Mouse (Mus musculus) frontal cortex, adult (tissue): Measurements from ENCODE around the gene Arglu1.

Experiments
- ATAC-seq: cut with Nextera tagmentation; 2 replicates; pipeline ENCODE4 v1.9.2; 2017; ENCODE audit warnings: mild to moderate bottlenecking, moderate library complexity, mixed read lengths; ENCODE audit not compliant: low TSS enrichment

Gene Arglu1

DNA sequence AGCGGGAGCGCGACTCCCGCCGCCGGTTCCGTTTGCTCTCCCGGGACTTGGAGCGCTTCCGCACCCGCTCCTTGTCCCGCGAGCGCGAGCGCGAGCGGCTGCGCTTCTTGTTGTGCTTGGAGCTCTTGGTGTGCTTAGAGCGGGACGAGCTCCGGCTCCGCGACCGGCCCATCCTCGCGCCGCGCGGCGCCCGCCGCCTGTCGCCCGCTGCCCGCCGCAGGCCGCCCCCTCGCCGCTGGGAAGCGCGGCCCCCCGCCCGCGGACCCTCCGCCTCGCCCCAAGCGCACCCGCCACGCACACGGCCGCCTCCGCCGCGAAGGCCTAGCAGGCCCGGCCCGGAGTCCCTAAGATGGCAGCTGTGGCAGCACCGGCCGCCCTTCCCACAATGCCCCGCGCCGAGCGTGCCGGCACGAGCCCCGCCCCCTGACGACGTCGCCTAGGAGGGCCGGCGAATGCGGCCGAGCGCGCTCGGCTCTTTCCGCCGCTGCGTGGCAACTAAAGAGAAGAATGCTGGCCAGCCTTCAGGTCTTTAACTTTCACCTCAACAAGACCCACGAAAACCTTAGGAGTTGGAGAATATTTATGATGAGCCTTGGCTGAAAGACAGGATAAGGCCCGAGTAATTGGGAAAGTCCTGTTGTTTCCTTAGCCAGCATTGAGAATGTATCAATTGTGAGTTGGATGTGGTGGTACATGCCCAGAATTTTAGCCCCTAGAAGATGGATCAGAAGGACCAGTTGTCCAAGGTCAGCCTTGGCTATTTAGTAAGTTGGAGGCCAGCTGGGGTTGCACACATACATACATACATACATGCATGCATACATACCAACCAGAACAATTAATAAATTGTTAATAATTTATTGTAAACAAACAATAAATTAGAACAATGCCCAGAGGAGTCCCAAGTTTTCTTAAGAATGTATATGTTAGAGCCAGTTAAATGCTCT lies at the start of gene Arglu1:
Arglu1 (minus strand) TSS at position 376 of the 947 bp plus-strand sequence.
- ATAC-seq, result peak; percentile 94

DNA sequence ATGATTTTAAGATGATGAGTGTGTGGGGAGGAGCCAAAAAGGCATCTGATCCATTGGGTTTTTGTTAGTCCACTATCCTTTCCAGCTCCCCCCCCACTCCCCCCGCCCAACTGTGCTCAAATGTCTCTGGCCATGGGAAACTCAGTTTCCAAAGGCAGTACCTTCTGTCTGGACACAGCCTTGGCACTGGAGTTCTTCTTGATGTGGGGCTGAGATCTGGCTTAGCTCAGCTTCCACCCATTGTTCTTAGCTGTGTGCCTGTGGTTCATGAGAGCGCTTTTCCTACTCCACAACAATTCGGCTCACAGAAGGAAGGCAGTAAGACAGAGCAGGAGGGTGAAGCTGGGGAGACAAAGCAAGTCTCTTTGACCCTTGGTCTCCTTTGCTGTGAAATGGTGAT lies 47.0 kb upstream of the Arglu1 start:
- ATAC-seq, result no peak

DNA sequence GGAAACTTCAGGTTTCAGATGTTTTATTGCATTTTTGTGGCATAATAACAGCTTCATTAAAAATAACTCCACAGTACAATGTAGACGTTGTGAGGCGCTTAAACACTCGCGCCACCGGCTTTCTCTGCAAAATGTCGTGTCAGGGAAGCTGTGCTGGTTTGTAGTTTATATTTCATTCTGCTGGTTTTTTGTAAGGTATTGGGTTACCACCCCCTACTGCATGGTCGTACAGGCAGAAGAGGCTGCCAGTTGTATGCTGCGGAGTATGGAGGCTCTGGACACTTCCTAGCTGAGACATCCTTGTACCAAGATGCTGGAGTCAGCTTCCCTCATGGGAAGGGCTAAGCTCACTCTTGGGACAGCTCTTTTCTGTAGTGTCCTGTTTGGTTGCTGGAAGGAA lies 46.5 kb upstream of the Arglu1 start:
- no peak for ATAC-seq

DNA sequence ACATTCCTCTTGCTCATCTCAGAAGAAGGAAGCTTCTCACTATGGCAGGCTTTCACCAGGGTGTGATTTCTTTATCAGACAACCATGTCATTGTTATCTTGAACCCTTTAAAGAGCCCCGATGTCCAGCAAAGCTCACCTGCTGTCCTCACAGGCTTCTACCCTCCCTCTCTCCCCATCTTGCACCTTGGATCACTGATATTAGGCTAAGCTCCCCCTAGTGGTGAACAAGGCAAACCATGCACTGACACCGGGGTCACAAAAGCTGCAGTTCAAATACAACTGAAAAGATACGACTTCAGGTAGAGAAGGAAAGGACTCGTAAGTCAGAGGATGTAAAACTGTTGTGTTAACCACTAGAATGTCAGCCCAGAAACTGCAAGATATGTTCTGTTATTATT lies 43.5 kb upstream of the Arglu1 start:
- no peak for ATAC-seq

DNA sequence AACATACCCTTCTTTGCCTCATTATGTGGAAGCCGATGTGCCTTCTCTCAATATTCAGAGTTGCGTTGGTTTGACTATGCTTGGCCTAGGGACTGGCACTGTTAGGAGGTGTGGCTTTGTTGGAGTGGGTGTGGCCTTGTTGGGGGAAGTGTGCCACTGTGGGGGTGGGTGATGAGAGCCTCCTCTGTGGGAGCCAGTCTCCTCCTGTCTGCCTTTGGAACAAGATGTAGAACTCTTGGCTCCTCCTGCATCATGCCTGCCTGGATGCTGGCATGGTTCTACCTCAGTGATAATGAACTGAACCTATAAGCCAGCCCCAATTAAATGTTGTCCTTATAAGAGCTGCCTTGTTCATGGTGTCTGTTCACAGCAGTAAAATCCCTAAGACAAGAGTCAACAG lies 38.3 kb upstream of the Arglu1 start:
- no peak for ATAC-seq

DNA sequence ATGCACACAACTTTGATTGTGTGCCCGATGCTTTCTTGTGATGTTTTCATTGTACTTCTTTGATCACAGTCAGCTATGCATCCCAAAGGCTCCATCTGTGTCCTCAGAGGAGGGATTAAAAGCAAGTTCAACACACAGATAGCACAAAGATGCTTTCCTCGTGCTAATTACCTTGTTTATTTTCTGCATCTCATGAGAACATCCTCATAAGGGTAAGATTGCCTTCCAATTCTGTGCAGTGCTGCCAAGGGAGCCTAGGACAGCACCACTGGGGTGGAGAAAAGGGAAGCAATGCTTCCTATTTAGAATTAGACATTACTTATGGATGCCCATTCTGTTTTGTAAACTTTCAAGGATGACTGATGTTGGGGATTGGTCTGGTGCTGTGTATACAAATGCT lies 36.2 kb upstream of the Arglu1 start:
- ATAC-seq, result no peak

DNA sequence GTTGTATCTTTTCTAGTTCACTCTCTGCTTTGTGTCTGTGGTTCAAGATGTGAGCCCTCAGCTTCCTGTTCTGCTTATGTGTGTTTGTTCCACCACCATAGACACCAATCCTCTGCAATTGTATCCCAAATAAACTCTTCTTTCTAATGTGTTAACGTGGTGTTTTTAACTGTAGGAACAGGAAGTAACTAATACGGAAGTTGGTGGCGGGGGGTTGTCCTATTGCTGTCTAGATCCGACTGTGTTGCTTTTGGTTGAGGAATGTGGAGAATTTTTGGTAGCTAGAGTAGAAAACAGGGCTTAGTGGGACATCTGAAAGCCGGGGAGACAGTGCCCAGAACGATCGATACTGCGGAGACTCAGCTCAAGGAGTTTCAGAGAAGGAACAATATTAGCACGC lies 14.5 kb upstream of the Arglu1 start:
- ATAC-seq, result no peak

DNA sequence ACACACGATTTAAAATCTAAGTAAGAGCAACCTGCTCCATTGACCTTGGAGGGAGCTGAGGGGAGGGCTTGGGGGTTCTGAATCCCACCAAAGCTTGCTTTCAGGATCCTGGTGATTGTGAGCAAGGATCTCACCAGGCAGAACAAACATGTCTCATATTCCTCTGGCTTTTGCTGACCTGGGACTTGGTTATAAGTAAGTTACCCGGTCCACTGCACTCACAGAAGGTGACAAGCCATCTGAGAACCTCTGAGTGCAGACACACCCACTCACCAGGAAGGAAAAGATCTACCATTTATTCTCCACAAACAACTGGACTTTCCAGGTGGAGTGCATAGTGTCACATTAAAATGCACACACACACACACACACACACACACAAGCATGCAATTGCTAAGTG lies 13.3 kb upstream of the Arglu1 start:
- ATAC-seq, result no peak

DNA sequence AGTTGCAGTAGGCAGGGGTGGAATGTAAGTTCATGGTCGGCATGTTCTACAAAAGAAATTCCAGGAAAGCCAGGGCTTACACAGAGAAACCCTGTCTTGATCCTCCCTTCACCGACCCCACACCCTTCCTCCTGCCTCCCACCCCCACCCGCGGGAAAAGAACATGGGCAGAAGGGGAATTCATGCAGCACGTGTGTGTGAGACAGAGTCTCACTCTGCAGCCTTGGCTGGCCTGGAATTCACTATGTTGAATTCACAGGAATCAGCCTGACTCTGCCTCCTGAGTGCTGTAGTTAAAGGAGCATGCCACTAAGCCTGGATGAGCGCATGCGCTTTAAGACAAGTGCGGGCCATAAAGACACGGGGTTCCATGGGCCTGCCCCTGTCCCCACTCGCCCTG lies 10.5 kb upstream of the Arglu1 start:
- ATAC-seq, result no peak

DNA sequence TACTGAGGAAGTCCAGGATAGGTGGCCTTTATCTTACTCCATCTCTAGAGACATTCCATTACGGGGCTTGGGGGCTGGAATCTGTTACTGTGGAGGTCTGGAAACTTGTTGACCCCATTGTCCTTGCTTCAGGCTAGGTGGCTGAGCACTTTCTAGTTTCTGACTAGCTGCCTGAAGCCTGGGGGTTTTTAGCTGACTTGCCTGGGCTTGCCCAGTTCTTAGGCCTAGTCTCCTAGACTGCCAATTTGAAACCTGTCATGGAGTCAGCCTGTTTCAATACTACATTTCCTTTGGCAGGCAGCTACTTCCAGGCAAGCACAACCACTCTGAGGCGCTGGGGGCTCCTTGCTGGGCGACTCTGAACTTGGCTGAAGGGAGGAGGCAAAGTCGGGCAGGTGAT lies 9.9 kb upstream of the Arglu1 start:
- no peak for ATAC-seq

DNA sequence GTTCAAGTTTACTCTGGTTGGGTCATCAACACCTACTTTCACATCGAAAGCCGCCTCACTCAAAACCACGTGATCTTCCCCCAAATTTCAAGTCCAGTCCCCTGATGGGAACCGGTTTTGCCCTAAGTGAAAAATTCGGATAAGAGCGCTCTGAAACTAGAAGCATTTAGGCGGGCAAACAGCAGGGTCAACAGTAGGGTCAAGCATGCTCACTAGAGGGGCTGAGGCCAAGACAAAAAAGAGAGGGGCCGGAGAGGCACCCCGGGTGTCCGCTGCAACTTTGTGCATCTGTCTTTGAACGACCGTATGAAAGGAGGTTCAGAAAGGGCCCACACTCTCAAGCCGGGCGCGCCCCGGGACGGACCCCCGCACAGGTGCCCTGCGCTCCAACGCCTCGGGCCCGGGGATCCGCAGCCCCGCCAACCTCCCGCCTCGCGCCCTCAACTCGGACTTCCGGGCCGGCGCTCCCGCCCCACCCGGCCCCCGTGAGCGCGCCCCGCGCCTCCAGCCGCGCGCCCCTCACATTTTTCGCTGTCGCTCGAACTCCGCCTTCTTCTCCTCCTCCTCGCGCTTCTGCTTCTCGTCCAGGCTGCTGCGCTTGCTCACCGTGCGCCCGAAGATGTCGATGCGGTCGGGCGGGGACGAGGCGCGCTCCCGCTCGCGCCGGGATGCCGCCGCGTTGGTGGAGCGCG lies 721 bp downstream of the Arglu1 start:
- peak; percentile 87 for ATAC-seq

DNA sequence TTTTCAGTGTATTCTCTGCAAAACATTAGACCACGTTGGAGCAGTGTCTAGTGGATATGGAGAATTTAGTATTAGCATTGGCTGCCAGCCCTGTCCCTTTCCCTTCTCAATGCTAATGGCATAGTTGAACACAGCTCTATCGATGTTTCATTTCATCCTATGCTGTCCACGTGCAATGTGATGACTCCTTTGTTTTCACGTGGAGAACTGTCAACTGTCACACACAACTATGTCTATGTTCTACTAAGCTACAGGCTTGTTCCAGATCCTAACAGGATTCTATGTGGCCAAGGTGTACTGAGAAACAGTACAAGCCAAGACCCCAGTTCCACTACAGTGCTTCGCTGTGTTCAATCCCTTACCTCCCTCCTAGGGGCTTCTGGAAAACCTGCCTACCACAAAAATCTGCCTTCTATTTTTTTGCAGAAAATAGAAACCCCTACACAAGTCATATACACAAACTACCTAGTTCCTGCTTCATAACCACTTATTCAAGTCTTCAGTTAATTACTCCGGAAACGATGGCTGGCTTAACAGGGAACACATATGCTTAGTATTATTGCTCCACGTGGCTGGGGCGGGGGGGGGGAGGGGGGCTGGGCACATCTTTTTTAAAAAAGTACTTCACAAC lies 1.4 kb downstream of the Arglu1 start:
- no peak for ATAC-seq

DNA sequence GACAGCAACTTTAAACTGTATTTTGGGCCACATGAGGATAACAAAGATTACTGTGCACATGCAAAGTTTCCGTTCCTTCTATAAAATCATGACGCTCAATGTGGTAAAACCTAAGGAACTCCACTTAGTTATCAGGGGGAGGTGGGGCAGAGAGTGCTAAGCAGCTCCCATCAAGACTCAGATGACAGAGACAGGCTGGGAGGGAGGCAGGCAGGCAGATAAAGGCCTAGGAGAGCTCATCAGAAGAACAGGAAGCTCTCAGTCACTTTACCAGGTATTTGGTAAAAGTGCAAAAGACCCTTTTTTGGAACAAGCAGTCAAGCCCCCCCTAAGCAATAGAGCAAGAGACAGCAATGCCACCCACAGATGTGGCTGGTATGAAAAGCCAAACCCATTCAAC lies 4.8 kb downstream of the Arglu1 start:
- no peak for ATAC-seq

DNA sequence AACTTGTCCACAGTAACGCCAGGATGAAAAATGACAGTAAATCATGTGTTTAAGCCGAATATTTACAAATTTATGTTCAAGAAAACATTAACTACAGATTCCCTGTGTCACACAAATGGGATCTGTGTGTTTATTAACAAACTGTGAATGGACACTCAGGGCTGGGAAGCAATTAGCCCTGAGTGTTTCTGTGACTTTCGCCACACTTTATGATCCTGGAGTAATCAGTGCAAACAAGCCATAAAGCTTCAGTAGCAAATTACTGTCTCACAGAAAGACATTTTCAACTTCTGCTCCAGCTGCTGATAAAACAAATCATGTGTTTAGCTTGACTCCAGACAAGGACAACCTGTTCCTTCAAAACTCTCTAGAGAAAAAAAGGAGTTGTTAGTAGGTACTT lies 7.6 kb downstream of the Arglu1 start:
- no peak for ATAC-seq

DNA sequence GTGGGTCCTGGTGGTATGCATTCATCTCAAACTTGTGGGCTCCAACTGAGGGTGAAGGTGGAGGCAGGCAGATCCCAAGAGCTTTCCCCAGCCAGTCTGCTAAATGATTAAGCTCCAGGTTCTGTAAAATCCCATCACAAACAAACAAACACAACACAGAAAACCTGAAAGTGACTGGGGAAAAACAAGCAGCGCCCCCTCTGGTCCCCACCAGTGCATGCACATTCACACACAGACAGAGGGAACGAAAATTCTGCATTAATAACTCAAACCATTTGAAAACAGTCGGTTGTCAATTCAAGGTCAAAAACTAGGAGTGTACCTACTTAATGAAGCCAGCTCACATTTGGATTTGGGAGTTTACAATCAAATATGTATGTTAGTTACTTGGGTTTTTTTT lies 12.1 kb downstream of the Arglu1 start:
- no peak for ATAC-seq

DNA sequence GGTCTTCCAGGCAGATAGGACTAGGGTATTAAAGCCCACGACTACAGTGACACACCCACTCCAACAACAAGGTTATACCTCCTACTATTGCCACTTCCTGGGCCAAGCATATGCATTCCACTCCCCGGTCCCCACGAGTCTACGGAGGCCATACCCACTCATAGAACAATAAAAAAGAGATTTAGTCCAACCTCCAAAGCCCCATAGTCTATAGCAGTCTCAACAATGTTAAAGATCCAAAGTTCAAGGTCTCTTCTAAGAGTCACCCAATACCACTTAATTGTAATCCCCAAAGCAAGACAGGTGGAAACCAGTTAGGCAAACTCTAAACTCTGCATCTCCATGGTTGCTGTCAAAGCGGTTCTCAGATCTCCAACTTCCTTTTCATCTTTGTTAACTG lies 15.5 kb downstream of the Arglu1 start:
- no peak for ATAC-seq

DNA sequence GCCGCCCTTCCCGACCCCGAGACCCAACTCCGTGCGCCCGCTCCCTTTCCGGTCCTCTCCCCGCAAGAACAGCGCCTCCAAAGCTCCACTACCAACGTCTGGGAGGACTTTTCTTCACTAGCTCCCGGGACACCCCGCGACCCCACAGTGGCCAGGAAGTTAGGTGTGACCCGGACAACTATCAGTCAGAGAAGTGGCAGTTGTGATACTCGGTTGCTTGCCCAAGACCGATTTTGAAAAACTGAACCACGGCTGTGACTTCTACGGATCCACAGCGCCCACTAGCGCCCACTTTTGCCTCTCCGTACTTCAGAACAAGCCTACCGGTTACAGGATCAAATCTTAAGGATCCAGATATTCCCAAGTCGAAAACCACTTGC lies 28.6 kb downstream of the Arglu1 start:
- ATAC-seq, result peak; percentile 33

DNA sequence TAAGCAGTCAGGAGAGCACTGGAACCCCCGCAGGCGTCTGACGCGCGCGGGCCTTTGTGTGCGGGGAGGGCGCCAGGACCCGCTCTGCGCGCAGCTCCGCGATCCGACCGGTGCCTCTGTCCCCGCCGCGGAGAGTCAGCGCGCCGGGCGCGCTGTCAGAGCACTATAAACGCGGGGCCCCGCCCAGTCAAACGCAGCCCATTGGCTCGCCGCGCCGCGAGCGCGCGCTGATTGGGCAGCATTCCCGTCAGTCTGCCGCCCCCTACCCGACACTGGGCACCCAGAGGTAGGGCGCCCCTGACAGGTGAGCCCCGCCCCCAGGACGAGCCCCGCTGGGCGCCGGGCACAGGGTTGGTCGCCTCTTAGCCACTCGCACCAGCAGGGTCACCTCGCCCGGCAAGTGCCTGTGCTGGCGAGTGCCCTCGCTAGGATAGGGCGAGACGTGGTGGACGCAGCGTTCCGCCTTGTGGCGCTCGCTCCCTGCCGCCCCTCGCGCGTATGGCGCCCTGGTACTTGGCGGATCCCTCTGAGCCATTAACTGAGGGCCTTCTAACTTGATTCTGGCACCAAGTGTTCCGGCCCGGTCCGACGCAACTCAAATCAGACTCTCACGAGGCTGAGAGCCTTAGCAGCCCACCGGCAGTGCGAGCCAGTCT lies 29.1 kb downstream of the Arglu1 start, which contains the start of gene Efnb2:
Efnb2 (minus strand) TSS at position 140 of the 656 bp plus-strand sequence.
- ATAC-seq, result peak; percentile 72

DNA sequence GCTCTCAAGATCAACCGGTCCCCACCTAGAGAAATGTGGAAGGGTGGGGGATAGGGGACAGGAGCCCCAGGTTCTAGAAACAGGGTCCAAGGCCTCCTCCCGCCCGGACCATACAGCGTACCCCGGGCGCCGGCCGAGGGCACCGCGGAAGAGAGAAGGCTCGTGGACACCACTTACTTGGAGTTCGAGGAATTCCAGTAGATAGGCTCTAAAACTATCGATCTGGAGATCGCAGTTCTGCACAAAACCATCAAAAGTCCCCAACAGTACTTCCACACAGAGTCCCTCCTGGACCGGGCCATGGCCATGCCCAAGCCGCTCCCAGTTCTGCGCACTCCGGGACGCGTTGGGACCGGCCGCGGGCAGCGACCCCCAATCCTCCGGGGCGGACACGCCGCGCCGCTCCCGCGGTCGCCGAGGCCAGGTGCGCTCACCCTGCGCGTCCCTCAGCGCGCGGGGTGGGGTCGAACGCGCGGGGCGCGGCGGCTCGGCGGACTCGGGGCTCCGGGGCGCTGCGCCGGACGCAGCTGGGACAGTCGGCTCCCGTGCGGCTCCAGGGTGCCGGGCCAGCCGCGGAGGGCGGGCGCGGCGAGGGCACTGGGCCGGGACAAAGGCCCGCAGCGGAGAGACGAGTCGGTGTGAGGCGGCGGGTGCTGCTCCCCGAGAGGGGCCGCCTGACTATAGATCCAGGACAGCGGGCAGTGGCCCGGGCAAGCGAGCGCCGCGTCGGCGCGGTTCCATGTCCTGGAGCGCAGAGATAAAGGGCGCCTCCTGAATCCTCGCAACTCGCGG lies 29.8 kb downstream of the Arglu1 start:
- ATAC-seq, result no peak; the same call in none of the 2 replicates

DNA sequence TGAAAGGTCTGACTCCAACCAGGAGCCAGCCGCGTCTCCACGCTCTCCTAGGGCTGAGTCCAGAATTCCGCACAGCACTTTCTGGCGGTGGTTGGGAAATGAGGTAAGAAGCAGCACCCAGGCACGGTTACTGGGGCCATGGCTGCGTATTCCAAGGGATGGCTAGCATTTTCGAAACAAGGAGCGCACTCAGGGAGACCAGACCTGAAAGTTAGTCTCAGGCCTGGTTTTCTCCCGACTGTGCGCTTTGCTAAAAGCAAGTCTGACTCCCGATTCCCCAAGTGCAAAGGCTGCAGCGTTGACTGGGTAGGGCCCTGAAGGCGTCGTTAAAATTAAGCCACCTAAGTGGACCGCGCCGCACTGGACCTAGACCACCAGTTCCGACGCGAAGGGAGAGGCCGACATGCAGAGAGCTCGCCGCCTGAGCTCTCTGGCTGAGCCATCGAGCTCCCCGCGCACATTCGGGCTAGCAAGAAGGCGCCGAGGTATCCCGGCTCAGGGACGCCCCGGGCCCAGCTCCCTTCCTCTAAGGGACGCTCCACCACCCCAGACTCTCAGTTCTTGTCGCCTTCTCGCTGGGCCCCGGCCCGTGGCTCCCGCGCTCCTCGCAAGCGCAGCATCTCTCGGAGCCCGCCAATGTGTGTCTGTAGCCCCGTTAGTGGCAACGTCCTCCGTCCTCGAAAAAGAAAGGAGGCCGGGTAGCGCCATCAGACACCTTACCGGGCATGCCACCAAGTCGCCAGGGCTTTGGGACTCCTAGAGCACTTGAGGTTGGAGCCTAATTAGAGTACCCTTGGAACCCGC lies 30.6 kb downstream of the Arglu1 start:
- peak; percentile 1; the same call in 1 of the 2 replicates for ATAC-seq
